23 mouse cellular contexts compared by ENCODE assay signal in the genomic region with DNA sequence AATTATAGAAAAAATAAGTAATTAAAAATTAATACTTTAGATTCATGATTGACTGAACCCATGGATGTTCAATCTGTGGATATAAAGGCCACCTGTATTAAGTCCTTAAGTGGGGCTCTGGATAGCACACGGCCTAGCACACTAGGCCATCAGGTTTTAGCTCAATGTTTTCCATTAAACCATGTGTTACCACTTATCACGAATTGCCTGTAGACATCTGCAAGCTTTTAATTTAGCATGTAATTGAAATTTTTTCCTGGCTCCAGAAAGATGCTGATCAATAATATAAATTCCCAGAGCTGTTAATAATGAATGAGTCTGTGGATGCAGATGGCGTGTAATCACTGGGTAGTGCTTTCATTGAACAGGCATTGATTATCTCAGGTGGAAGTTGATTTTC.
DNase-seq lines count a peak whose midpoint lies in the region; ATAC-seq and TF ChIP-seq lines count a peak whose summit lies in the region.
"Had no signal": no experiment of that assay in that cellular context is flagged by ENCODE, and none has a peak within 500 bp of the region (broad histone marks: within the 10 kb centered on the region; RNA-seq: fewer than 3 reads in every experiment).

No protein-coding gene starts in this region.

- H3K27ac ChIP-seq in hindbrain, embryonic 12.5 days: 0 out of 2 replicates have a peak overlapping the region, but pooled peaks have one; percentile 30
- no peak overlapping the region for H3K27ac ChIP-seq in hindbrain, embryonic 11.5 days (ENCODE audit: low read depth, low read length)
- 0 out of 2 replicates have a peak overlapping the region, but pooled peaks have one; percentile 38 for H3K27ac ChIP-seq in hindbrain, embryonic 15.5 days (replicated peaks)
- H3K27ac ChIP-seq in hindbrain, embryonic 16.5 days (ENCODE audit: low read depth, low read length): no peak overlapping the region
- H3K27ac ChIP-seq: embryonic facial prominence, embryonic 12.5 days; embryonic facial prominence, embryonic 15.5 days; gastrocnemius, adult 2 months; heart, embryonic 13.5 days; intestine, embryonic 15.5 days had no signal

- H3K9ac ChIP-seq in hindbrain, embryonic 12.5 days: no peak overlapping the region
- H3K9ac ChIP-seq in hindbrain, embryonic 11.5 days (ENCODE audit: low read depth, low read length): no peak overlapping the region
- H3K9ac ChIP-seq in hindbrain, embryonic 15.5 days: no peak overlapping the region
- H3K9ac ChIP-seq in hindbrain, embryonic 16.5 days (ENCODE audit: low read depth, low read length): no peak overlapping the region
- H3K9ac ChIP-seq: embryonic facial prominence, embryonic 12.5 days; embryonic facial prominence, embryonic 15.5 days; forebrain, postnatal 0 days; heart, embryonic 13.5 days; intestine, embryonic 15.5 days had no signal

- H3K36me3 ChIP-seq in hindbrain, embryonic 12.5 days: no peaks in the 10 kb centered on the region
- H3K36me3 ChIP-seq in hindbrain, embryonic 11.5 days (ENCODE audit: control insufficient read depth, insufficient read depth, low read length): no peaks in the 10 kb centered on the region
- no peaks in the 10 kb centered on the region for H3K36me3 ChIP-seq in hindbrain, embryonic 15.5 days
- H3K36me3 ChIP-seq in hindbrain, embryonic 16.5 days (ENCODE audit: control insufficient read depth, insufficient read depth, low read length): no peaks in the 10 kb centered on the region
- H3K36me3 ChIP-seq: embryonic facial prominence, embryonic 12.5 days; embryonic facial prominence, embryonic 15.5 days; heart, embryonic 13.5 days; intestine, embryonic 15.5 days had no signal

- H3K27me3 ChIP-seq in hindbrain, embryonic 12.5 days: no peaks in the 10 kb centered on the region
- no peaks in the 10 kb centered on the region for H3K27me3 ChIP-seq in hindbrain, embryonic 11.5 days (ENCODE audit: control insufficient read depth, insufficient read depth, low read length)
- no peaks in the 10 kb centered on the region for H3K27me3 ChIP-seq in hindbrain, embryonic 15.5 days
- H3K27me3 ChIP-seq in hindbrain, embryonic 16.5 days (replicated peaks; ENCODE audit: control insufficient read depth, insufficient read depth, low read length): no peaks in the 10 kb centered on the region
- H3K27me3 ChIP-seq: embryonic facial prominence, embryonic 12.5 days; embryonic facial prominence, embryonic 15.5 days; heart, embryonic 13.5 days; intestine, embryonic 15.5 days had no signal

- 49% methylated on average over 3 of the region's 3 CpGs for WGBS in hindbrain, embryonic 12.5 days
- 65% methylated on average over 3 of the region's 3 CpGs for WGBS in hindbrain, embryonic 11.5 days
- 46% methylated on average over 3 of the region's 3 CpGs for WGBS in hindbrain, embryonic 15.5 days
- WGBS in hindbrain, embryonic 16.5 days: 47% methylated on average over 3 of the region's 3 CpGs

- no peaks in the 10 kb centered on the region for H3K9me3 ChIP-seq in hindbrain, embryonic 12.5 days (replicated peaks)
- no peaks in the 10 kb centered on the region for H3K9me3 ChIP-seq in hindbrain, embryonic 11.5 days (ENCODE audit: control insufficient read depth, low read length)
- H3K9me3 ChIP-seq in hindbrain, embryonic 15.5 days: no peaks in the 10 kb centered on the region
- H3K9me3 ChIP-seq in hindbrain, embryonic 16.5 days (ENCODE audit: control insufficient read depth, low read length): peaks cover 3% of the 10 kb centered on the region; the same call in 1 of the 2 replicates
- H3K9me3 ChIP-seq: embryonic facial prominence, embryonic 12.5 days; embryonic facial prominence, embryonic 15.5 days; heart, embryonic 13.5 days; intestine, embryonic 15.5 days had no signal

- no peak for TF ChIP-seq POLR2A in brain, embryonic 14.5 days (IDR thresholded peaks at IDR 0.05; ENCODE audit: borderline replicate concordance, extremely low read depth, insufficient read depth, insufficient read length, poor library complexity, severe bottlenecking)

- H3K4me2 ChIP-seq in hindbrain, embryonic 12.5 days (replicated peaks): no peak overlapping the region
- H3K4me2 ChIP-seq in hindbrain, embryonic 11.5 days (replicated peaks; ENCODE audit: low read depth, low read length): no peak overlapping the region
- no peak overlapping the region for H3K4me2 ChIP-seq in hindbrain, embryonic 15.5 days
- no peak overlapping the region for H3K4me2 ChIP-seq in hindbrain, embryonic 16.5 days (ENCODE audit: low read length)
- H3K4me2 ChIP-seq: embryonic facial prominence, embryonic 12.5 days; embryonic facial prominence, embryonic 15.5 days; heart, embryonic 13.5 days; intestine, embryonic 15.5 days had no signal

- no peak for TF ChIP-seq CTCF in brain, embryonic 14.5 days (IDR thresholded peaks at IDR 0.05; ENCODE audit: borderline replicate concordance, extremely low read depth, insufficient read depth, insufficient read length)

- no peak overlapping the region for H3K4me3 ChIP-seq in hindbrain, embryonic 12.5 days
- H3K4me3 ChIP-seq in hindbrain, embryonic 11.5 days (ENCODE audit: low read depth, low read length): no peak overlapping the region
- no peak overlapping the region for H3K4me3 ChIP-seq in hindbrain, embryonic 15.5 days
- H3K4me3 ChIP-seq in hindbrain, embryonic 16.5 days (ENCODE audit: low read length): no peak overlapping the region
- H3K4me3 ChIP-seq: embryonic facial prominence, embryonic 12.5 days; embryonic facial prominence, embryonic 15.5 days; gastrocnemius, adult 2 months; heart, embryonic 13.5 days; intestine, embryonic 15.5 days had no signal

- 0 out of 2 replicates have a peak, but pooled peaks have one; percentile 49 for ATAC-seq in hindbrain, embryonic 12.5 days (ENCODE audit: low FRiP score)
- no peak for ATAC-seq in hindbrain, embryonic 11.5 days (ENCODE audit: low FRiP score)
- no peak; the same call in 1 of the 2 replicates for ATAC-seq in hindbrain, embryonic 15.5 days (ENCODE audit: low FRiP score, low read depth)
- ATAC-seq in hindbrain, embryonic 16.5 days: no peak
- ATAC-seq: activated CD4-positive, CD25-positive, alpha-beta regulatory T cell, adult 4 months; intestine, embryonic 15.5 days had no signal

- DNase-seq in embryo, embryonic 11 days: peak; percentile 2
- DNase-seq in embryo, embryonic 9.5 days (ENCODE audit: extremely low spot score): no peak
- no peak for DNase-seq in hindbrain, embryonic 11.5 days (ENCODE audit: low spot score)
- peak; percentile 29 for DNase-seq in brain, embryonic 14.5 days (ENCODE audit: low read depth)
- DNase-seq: adrenal gland, adult 8-10 months; adrenal gland, postnatal 25 days; cerebellum, adult 18-20 months; cerebellum, adult 9-10 months; cerebellum, postnatal 14 days; forebrain, postnatal 0 days; gastrocnemius, postnatal 14 days; heart, postnatal 14 days; heart, postnatal 4 days; kidney, adult 11 months had no signal

- peaks cover 8% of the 10 kb centered on the region for H3K4me1 ChIP-seq in hindbrain, embryonic 12.5 days
- no peaks in the 10 kb centered on the region for H3K4me1 ChIP-seq in hindbrain, embryonic 11.5 days (replicated peaks; ENCODE audit: control insufficient read depth, insufficient read depth, low read length)
- H3K4me1 ChIP-seq in hindbrain, embryonic 15.5 days (replicated peaks): peaks cover 16% of the 10 kb centered on the region
- H3K4me1 ChIP-seq in hindbrain, embryonic 16.5 days (ENCODE audit: control insufficient read depth, insufficient read depth, low read depth, low read length): peaks cover 6% of the 10 kb centered on the region
- H3K4me1 ChIP-seq: embryonic facial prominence, embryonic 12.5 days; embryonic facial prominence, embryonic 15.5 days; heart, embryonic 13.5 days; intestine, embryonic 15.5 days had no signal

Comparison
In these comparisons a context has a peak if more than half of its experiments do, and no peak if none do; other contexts are left out.
1. DNase-seq: peak in embryo, embryonic 11 days (single experiment) and brain, embryonic 14.5 days (single experiment); none in embryo, embryonic 9.5 days (single experiment) and hindbrain, embryonic 11.5 days (single experiment).
2. H3K27ac ChIP-seq: peak in hindbrain, embryonic 12.5 days (single experiment) and hindbrain, embryonic 15.5 days (single experiment); none in hindbrain, embryonic 11.5 days (single experiment) and hindbrain, embryonic 16.5 days (single experiment).